Mouse (Mus musculus): ENCODE results near the gene Ctrc. TPM values are rescaled to one million over a fixed set of nuclear protein-coding genes. Genes with fewer than 3 reads are reported as not detected.

The Ctrc gene
- total RNA-seq, 2 experiments from 2014 or later: not detected

DNA sequence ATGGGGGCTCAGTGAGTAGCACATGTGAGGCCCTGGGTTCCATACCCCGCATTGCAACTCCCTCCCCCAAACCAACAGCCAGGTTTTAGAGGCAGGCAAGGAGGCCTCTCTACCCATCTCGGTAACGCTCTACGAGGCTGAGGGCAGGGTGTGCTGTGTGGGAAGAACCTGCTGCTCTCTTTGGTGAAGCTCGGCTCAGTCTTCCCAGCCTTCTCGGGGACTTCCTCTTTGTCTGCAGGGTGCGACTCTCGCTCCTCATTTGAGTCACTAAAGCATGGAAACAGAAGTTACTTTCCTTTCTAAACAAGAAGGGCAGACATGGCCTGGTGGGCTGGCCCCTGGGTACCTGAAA lies 79.9 kb downstream of the Ctrc start:
- Histone ChIP-seq H3K4me3 (no peak overlapping the region), H3K27ac (peak overlapping the region; percentile 70)
- intact Hi-C loops (cut with DNase I): no loop called here
- no peak for DNase-seq
- TF ChIP-seq CTCF (IDR thresholded peaks at IDR 0.05): no peak

DNA sequence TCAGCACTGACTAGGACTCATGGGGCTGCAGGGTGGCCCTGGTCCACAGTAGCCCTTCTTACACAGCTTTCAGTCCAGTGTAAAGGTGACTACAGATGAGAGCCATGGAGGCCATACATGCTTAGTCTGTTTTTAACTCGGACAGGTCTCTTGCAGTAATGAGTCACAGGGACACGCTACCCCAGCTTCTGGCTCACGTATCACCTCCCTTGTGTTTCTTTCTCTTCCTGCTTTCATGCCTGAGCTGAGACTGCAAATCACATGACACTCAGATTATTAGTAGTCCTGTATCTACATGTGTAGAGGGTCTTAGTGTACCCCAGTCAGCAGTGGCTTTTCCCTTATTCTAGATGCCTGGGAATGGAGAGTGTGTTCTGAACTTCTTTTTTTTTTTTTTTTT lies 81.2 kb downstream of the Ctrc start:
- intact Hi-C loops (cut with DNase I): no loop called here

More for the DNA sequence above, 81.2 kb downstream of the Ctrc start:
- Histone ChIP-seq H3K27ac (no peak overlapping the region), H3K4me3 (no peak overlapping the region)
- no peak for TF ChIP-seq CTCF (IDR thresholded peaks at IDR 0.05)
- no peak for DNase-seq

Other genes with a start within 250 kb of the Ctrc start
- 1 to 10 TPM; 1.1 to 1.5 TPM for gene Fblim1, start 240.3 kb downstream of the Ctrc start, total RNA-seq (2021)
- gene Tmem82, start 227.7 kb downstream of the Ctrc start, total RNA-seq (2021): 1 to 10 TPM in 1 of 2 experiments, under 1 TPM in 1; 0.61 to 3.2 TPM
- gene Slc25a34, start 222.5 kb downstream of the Ctrc start, total RNA-seq (2021): 10 to 100 TPM; 10.3 to 26.9 TPM
- 10 to 100 TPM; 32.9 to 34.7 TPM for gene Plekhm2, start 181.5 kb downstream of the Ctrc start, total RNA-seq (2021)
- 1 to 10 TPM; 3.8 to 5.6 TPM for gene Rsc1a1, start 160.8 kb downstream of the Ctrc start, total RNA-seq (2021)
- gene Ddi2, start 122.9 kb downstream of the Ctrc start, total RNA-seq (2021): 10 to 100 TPM; 37.8 to 46.5 TPM
- gene Agmat, start 99.7 kb downstream of the Ctrc start, total RNA-seq (2021): not detected
- 10 to 100 TPM; 12.6 to 12.9 TPM for gene Dnajc16, start 55.4 kb downstream of the Ctrc start, total RNA-seq (2021)
- 1 to 10 TPM; 2.2 to 2.5 TPM for gene Casp9, start 52.7 kb downstream of the Ctrc start, total RNA-seq (2021)
- not detected for gene Cela2a, start 20.2 kb downstream of the Ctrc start, total RNA-seq (2021)
- 1 to 10 TPM; 5.2 to 6.1 TPM for gene Efhd2, start 28.6 kb upstream of the Ctrc start, total RNA-seq (2021)
- not detected for gene Fhad1, start 168.7 kb upstream of the Ctrc start, total RNA-seq (2021)
- gene Tmem51, start 237.9 kb upstream of the Ctrc start, total RNA-seq (2021): under 1 TPM; 0.66 to 0.75 TPM

Data from gastrocnemius, adult 2 months (tissue).